Mouse (Mus musculus) frontal cortex, adult 2 months (tissue): ENCODE results near the gene Rngtt. TPM values are rescaled to one million over a fixed set of nuclear protein-coding genes. Genes with fewer than 3 reads are reported as not detected.
"Not testable (repeated sequence)": the region's sequence is repeated elsewhere in the genome, so short reads cannot be mapped to it uniquely, and the experiment has no call there.

Experiments
- DNase-seq, 2 experiments: peaks; one replicate each; pipeline ENCODE4 v3.0.0; 2022; ENCODE audit warnings: low spot score in 1 of 2; ENCODE audit errors: extremely low spot score in 1 of 2
- polyA plus RNA-seq: library from polyadenylated mRNA; depleted of rRNA; stranded (reverse); fragments of >200 nt; gene quantifications from 2 replicates; pipeline ENCODE4 v1.2.3, GENCODE M21; 2012; rRNA removed

The Rngtt gene
- polyA plus RNA-seq, result 11.4 and 12.4 TPM in 2 replicates

DNA sequence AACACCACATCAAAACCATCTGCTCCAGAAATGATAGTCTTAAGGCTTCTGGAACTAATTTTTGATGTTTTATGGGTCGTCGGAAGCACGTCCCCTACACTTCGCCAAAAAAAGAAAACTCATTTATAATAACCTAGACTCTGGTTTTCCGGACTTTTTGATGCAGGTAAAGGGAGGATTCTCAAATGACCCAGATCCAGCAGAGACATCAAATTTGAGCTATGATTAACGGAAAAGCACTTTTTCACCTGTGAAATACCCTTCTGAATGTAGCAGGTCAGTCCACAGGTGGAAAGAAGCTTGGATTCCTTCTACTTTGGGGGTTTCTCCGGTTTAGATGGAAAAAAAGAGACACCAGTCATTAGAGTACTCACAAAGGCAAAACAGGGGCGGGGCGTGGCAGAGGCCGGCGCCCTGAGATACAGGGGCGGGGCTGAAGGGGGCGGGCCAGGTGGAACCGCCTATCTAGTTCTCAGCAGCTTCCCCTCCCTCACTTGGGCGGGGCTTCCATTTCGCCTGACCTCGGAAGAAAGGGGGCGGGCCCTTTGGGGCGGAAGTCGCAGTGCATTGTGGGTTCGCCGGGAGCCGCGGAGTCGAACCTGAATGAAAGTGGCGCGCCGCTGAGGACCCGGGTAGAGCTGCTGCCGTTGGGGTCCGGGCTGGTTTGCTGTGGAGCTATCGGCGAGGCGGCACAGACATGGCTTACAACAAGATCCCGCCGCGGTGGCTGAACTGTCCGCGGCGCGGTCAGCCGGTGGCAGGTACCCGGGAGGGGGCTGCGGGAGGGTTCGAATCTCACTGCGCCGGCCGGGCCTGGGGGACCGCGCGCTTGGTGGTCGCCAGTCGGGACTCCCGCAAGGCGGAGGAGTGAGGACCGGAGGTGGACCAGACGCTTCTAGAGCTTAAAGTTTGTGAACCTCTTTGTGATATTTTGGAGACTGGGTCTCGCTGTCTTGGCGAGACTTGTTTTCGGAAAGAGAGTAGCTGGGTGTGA is at the start of gene Rngtt:
Gene Rngtt (plus strand): TSS at position 548 of the 994 bp plus-strand sequence.
- peak; percentile 91 to 96 for DNase-seq

DNA sequence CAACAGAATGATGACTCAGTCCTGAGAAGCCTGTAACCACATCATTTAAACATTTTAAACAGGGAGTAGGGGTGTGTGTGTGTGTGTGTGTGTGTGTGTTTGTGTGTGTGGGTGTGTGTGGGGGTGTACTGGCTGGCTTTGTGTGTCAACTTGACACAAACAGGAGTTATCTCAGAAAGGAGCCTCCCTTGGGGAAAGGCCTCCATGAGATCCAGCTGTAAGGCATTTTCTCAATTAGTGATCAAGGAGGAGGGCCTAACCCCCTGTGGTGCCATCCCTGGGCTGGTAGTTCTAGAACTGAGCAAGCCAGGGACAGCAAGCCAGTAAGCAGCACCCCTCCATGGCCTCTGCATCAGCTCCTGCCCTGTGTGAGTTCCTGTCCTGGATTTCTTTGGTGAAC is 49.8 kb upstream of the Rngtt start:
- no peak for DNase-seq

DNA sequence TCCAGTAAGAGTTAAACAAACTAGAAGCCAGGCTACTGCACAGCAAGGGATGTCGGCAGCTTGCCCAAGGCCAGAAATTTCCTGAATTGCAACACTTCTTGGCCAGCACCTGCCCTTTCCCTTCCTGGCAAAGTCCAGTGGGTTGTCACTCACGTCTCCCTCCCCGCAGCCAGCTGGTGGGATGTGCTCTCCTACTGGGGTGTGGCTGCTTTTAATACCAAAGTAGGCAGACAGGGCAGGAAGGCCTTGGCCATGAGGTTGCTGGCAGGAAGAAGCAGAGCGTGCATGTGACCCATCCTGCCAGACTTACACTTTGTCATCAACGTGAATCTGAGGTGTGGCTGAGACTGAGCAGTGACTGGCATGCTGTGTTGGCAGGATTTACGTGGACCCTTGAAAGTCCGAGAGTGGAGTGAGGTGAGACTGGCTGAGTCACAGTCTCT is 48.8 kb upstream of the Rngtt start:
- peak in 1 of 2 experiments; percentile 43 for DNase-seq

- DNase-seq, result no peak
These were observed 47.2 kb upstream of the Rngtt start for GRCm38 (mm10) chr4:33262897-33263296.

GRCm38 (mm10) chr4:33264979-33265726 is 45.0 kb upstream of the Rngtt start:
- no peak for DNase-seq

DNA sequence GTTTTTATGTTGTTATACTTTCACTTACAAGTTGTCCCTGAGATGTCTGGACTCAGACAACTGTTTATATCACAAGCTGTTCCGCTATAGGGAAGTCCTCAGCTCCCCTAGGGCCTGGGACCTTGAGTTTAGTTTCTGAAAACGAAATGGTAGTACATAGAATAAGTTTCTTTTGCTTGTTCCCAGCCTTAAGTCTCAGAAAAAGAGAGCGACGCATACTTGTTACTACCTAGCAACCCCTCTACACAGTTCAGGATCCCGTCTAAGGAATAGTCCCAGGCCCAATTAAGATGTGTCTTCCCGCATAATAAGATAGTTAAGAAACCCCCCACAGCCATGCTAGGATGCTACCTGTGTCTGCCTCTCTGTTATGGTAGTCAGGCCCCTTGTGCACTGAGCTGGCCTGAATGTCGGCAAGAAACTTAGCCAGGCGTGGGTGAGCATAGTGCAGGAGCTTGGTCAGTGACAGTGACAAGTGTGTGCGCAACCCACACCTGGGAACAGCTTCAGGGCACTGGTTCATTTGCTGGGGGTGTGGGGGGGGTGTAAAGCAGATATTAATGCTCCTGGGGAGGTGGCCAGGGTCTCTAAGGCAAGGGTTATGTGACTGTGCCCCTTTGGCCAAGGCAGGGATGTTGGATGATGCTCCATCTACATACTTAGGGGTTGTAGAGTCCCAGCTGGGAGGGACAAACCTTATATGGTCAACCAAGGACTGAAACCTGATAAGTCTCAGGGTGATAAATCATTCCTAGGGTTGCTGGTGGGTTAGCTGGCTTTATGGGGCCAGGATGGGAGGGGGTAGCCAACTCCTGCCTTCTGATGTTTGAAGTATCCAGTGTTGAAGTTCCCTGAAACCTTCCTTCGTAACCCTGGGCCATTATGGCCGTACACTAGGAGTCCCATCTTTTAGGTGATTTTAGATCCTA is 39.5 kb upstream of the Rngtt start:
- DNase-seq, result no peak

- DNase-seq, result no peak
These were observed 36.7 kb upstream of the Rngtt start for GRCm38 (mm10) chr4:33273437-33273836.

DNA sequence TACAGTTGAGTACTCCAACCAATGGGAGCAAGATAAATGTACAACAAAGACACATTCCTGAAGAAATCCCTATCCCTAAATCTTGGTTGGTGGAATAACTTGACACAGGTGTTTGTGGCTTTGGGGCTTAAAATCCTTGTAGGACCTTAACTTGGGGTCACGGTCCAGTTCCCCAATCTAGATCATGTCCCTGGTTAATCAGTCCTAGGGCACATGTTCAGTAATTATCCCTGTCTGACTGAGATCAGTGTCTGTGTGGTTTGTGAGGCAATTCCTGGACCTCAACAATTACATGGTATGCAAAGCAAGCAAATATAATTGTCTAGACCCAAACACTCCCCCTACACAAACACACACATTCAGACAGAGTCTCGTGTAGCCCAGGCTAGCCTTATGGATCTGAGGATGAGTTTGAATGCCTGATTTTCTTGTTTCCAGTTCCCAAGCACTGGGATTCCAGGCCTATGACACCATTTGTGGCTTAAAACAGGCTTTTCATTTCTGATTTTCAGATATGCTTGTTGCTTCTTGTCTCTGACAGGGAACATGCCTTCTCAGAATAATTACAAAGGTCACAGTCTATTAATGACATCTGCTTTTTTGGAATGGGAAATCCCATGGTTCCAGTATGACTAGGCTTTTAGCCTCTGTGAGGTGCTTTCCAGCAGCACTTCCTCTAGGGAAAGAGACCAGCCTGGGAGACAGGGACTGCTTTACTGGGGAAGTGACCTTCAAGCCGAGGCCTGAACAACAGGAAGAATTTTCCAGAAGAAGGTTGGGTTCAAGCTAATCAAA is 28.0 kb upstream of the Rngtt start:
- DNase-seq, result no peak

- DNase-seq, result no peak
These were observed 25.8 kb upstream of the Rngtt start for GRCm38 (mm10) chr4:33284083-33284880.

DNA sequence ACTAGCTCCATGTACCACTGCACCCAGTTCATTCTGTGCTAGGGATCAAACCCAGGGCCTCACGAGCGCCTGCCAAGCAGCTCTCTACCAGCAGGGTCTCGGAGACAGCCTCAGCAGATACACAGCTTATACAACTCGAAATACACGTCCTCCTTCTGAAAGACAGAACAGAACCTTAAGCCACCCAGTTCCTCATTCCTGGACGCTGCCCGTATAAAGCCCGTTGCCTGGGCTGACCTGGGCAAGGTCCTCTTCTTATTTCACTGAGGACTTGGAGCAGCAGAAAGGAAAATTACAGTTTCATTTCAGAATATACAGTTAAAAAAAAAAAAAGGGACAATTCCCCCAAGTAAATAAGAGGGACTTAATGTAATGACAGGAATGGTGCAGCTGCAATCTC is 24.7 kb upstream of the Rngtt start:
- no peak for DNase-seq

GRCm38 (mm10) chr4:33289106-33289650 is 20.9 kb upstream of the Rngtt start:
- no peak for DNase-seq

DNA sequence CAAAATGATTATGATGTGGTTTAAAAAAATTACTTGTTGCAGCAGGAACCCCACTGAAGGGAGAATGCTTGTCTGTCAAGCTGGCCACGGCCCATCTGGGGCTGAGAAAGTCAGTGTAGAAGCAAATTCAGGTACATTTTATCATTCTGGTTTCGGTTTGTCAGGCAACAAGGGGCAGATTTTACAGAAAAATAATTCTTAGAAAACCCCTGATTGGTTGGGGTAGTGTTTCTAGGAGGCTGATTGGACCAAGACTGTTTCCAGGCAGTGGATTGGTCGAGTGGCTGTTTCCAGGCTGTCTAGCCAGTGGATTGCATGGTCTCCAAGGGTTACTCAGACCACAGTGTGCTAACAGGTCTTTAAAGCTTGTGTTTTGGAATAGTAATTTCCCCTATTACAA is 20.1 kb upstream of the Rngtt start, which contains the start of gene Pnrc1:
Gene Pnrc1 (minus strand): TSS at position 162 of the 400 bp plus-strand sequence.
- DNase-seq, result peak in 1 of 2 experiments; percentile 54

- no peak for DNase-seq
These were observed 19.2 kb upstream of the Rngtt start for GRCm38 (mm10) chr4:33290878-33291277.

DNA sequence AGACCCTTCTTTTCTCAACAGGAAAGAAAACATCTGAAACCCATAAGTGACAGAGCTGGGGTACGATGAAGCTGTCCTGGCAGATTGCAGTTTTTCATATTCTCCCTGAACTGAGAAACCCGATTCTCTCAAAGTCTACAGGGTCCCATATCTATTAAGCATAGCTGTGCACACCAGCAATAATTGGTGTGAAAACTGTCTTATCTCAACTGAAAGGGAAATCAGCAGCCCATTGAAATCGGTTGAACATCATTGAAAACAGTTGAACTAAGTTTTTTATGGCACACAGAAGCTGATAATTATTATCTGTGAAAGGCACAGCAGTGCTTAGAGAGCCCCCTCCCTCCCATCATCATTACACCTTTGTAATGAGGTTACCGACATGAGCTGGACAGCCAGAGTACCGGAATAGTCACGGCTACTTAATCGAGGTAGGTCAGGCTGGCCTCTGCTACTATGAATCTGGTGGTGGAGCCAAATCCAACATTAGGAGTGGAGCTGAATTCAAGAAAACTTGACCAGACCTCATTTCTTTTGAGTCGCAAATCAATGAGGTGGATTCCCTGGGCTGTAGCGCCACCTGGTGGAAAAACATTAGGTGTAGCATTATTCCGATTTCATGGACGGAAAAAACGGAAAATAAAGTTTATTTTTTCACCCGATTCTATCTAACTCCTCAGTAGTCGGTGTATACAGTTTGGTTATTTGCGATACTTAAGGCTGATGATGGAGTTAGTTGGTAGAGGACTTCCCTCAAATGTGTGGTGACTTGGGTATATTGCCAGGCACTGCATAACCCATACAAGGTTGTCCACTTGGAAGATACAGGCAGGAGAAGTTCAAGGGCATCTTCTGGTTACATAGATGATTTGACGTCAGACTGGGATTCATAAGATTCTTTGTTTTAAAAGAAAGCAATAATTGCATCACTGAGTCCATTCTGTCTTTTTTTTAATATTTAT is 17.4 kb upstream of the Rngtt start:
- peak in 1 of 2 experiments; percentile 80 for DNase-seq

DNA sequence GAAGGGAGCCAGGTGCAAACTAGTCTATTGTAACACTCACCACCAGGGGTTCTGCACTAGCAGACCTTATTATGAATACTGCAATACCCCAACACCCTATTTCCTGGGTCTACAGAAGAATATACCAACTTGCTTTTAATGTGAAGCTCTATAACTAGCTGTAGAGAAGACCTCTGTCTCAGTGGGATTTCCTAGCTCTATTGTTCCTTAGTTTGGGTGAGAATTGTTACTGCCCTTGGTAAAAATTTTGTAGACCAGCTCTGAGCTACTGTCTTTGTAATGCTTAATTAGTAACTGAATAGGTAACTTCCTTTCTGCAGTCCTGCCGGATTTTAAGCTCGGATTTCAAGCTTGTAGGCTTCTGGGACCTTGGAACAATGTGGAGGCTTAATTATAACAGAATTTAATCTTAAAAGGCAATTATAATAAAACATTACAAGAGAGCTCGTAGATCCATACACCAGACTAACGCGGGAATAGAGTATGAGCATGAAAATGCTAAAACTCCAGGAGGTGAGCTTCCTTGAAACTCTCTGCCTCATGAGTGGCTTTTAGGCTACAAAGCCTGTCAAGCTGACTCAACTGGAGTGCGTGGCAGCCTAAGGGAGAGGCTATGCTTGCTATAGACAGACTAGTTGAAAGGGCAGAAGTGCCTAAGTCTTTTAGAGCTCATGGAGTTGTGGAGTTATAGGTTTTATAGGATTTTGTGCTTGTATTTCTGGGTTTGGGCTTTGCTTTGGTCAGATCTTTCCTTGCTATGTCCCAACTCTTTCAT is 9.0 kb upstream of the Rngtt start:
- DNase-seq, result not testable (repeated sequence)

- no peak for DNase-seq
These were observed 7.1 kb upstream of the Rngtt start for GRCm38 (mm10) chr4:33303057-33303456.
